Mouse (Mus musculus): ENCODE data around the gene Tprg.

Tprg gene

GRCm38 (mm10) chr16:25325631-25326238 is 39.1 kb downstream of the Tprg start:
- DNase-seq (ENCODE audit: extremely low read depth, low read depth), result no peak

DNA sequence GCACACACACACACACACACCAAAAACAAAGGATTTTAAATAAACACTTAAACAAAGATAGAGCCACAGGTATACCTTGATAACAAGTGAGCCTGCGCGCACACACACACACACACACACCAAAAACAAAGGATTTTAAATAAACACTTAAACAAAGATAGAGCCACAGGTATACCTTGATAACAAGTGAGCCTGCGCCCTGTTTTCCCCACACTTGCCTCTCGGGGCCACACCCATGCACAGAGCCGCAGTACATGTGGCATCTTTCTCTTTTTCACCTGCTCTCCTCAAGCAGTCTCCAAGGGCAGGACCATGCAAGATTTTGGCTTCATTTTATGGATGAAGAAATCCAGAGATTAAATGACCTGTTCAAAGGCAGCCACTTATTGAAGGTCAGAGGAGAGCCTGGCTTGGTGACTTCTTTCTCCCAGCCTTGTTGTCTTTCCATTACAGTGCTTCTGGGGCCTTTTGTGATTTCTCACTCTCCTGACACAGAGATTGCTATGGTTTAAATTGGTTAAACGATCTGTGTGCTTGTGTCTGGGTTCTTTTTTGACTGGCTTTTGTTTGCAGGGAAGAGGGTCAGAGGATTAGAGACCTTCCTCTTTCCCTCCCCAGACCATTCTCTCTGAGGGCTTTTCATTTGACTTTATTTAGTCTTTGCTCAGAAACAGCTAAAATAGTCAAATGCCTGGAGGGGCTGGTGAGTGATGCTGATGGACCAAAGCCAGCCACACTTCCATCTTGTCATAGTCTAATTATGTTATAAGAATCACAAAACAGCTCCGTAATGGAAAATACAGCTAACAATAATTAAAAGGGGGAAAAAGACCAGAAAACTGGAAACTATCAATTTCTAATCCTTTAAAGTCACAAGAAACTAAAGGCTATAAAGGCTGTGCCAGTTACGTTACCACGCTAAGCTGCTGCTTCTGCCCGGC is 46.9 kb downstream of the Tprg start:
- DNase-seq (ENCODE audit: extremely low read depth, low read depth), result no peak

DNA sequence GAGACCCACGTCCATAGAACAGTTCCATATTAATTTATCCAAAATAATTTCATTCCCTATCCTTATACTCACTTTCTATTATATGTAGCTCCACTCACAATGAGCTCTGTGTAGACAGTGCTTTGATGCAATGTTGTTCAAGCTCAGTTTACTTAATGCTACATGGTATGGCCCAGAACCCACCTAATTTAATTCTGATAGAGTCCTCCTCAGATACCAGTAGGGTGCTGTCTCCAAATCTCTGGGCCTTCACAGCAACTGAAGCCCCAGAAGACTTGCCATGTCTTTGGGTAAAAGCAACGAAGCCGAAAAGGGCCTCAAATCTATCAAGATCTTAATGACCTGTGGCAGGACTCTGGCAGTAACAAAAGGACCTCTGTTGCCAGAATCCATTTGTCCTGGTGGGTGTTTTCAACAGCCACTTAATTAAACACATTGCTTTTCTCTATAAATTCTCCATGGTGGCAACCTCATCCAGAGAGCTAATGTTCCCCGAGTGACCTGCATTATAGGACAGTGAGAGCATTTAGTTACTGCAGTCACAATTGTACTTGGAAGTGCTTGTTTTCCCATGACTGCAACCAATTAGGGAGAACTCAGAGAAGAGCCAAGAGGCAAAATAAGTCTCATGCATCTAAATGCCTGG is 48.6 kb downstream of the Tprg start:
- DNase-seq (ENCODE audit: extremely low read depth, low read depth), result no peak

- DNase-seq (ENCODE audit: extremely low read depth, low read depth), result no peak
Observed at GRCm38 (mm10) chr16:25349626-25350025, 63.0 kb downstream of the Tprg start.

GRCm38 (mm10) chr16:25367834-25368233 is 81.2 kb downstream of the Tprg start:
- no peak for DNase-seq (ENCODE audit: extremely low read depth, low read depth)

GRCm38 (mm10) chr16:25369984-25370412 is 83.4 kb downstream of the Tprg start:
- DNase-seq (ENCODE audit: extremely low read depth, low read depth), result no peak

GRCm38 (mm10) chr16:25374121-25374520 is 87.5 kb downstream of the Tprg start:
- no peak for DNase-seq (ENCODE audit: extremely low read depth, low read depth)

GRCm38 (mm10) chr16:25374775-25375174 is 88.2 kb downstream of the Tprg start:
- DNase-seq (ENCODE audit: extremely low read depth, low read depth), result no peak

- DNase-seq (ENCODE audit: extremely low read depth, low read depth), result no peak
Observed at GRCm38 (mm10) chr16:25376720-25377373, 90.2 kb downstream of the Tprg start.

- no peak for DNase-seq (ENCODE audit: extremely low read depth, low read depth)
Observed at GRCm38 (mm10) chr16:25377695-25378094, 91.1 kb downstream of the Tprg start.

DNA sequence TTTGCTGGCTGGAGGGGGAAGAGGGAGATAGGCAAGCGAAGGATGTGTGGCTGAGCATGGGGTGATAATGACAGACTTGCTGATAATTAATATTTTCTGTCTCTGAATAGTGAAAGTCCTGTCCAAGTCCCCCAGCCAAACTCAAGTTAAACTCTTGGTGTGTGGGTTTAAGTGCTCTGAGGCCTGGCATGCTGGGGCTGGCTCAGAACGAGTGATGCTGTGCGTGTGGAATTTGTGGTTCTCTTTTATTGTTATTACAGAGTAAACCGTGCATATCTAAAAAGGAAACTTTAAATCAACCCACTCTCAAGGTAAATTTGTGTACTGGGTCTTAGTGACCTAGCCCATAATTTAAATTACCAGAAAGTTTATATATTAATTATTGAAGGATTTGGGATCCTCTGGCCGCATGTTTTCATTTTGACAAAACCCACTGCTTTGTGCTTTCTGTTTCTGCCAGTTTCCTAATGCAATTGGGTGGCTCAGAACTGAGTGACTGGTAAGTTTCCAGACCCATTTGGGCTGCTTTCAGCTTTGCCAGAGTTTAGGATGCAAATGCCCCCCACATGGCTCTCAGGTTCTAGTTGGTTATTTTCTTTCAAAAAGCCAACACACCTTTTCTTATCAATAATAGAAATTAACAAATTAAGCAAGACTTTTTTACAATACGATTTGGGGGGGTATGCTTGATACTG is 99.0 kb downstream of the Tprg start:
- DNase-seq (ENCODE audit: extremely low read depth, low read depth), result no peak

DNA sequence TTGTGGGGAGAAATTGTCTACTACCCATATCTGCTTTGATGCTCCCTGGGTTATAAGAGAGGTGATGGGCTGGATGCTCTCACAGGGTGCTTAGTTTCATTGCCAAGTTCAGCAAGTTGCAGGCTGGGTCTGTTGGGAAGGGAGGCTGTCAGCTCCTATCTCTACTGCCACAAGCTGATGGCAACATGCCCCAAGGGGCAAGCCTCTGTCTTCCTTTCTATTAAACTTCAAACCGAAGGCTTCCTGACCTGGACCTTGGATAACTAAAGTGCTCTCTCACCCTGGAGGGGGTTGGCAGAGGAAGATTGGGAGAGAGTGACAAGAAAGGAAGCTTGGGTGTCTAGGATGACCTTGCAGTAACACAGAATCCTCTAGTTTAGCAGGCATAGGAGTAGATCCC is 108.1 kb downstream of the Tprg start:
- DNase-seq (ENCODE audit: extremely low read depth, low read depth), result no peak

- DNase-seq (ENCODE audit: extremely low read depth, low read depth), result no peak
Observed at GRCm38 (mm10) chr16:25404156-25404555, 117.5 kb downstream of the Tprg start.

- no peak for DNase-seq (ENCODE audit: extremely low read depth, low read depth)
Observed at GRCm38 (mm10) chr16:25407204-25407886, 120.7 kb downstream of the Tprg start.

DNA sequence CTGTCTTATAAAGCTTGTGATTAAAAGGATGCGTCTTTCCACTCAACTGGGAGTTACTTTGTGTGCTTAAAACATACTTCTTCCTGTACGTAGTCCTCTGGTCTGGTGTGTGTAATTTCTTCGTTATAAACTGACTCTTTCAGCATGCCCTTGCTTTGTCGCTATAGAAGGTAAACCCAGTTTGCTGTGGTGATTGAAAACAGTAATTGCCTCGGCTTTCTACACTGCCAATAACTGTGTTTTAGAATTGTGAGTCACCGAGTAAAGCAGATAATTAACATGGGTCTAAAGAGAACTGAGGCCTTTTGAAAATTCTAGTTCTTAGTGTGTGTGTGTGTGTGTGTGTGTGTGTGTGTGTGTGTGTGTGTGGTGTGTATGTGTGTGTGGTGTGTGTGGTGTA is 121.4 kb downstream of the Tprg start:
- no peak for DNase-seq (ENCODE audit: extremely low read depth, low read depth)

DNA sequence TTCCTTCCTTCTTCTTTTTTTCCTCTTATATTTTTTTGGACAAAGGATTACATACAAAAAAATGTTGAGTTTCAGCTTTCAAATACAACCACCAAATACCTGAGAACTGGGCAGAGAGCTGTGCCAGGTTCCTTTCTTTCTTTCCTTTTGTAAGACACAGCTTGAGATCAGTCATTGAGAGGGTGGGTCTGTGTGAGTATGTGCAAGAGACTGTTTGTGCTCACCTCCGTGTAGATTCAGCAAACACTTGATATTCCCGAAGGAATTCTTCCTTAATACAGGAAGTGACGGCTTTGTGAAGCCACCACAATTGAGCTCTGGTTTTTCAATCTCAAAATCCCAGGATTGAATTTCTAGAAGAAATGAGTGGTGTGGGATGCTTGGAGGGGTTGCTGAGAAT is 124.7 kb downstream of the Tprg start:
- no peak for DNase-seq (ENCODE audit: extremely low read depth, low read depth)

GRCm38 (mm10) chr16:25413885-25414284 is 127.3 kb downstream of the Tprg start:
- DNase-seq (ENCODE audit: extremely low read depth, low read depth), result no peak

DNA sequence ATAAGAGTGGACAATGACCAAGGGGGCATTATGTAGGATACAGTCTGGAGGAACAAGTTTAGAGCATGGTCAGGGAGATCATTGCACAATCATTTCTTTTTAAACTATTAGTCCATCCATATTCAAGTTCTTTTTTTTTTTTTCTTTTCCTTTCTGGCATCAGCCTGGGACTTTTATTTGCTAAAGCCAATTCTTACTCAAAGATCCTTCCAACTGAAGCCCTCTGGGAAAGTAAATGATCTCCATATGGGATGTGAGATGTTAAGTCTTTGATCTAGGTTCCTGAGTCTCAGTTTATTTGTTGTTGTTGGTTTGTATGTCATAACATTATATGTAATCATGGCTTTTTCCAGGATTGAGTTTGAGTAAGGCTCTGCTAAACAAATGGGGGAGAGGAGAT is 128.6 kb downstream of the Tprg start:
- DNase-seq (ENCODE audit: extremely low read depth, low read depth), result no peak

DNA sequence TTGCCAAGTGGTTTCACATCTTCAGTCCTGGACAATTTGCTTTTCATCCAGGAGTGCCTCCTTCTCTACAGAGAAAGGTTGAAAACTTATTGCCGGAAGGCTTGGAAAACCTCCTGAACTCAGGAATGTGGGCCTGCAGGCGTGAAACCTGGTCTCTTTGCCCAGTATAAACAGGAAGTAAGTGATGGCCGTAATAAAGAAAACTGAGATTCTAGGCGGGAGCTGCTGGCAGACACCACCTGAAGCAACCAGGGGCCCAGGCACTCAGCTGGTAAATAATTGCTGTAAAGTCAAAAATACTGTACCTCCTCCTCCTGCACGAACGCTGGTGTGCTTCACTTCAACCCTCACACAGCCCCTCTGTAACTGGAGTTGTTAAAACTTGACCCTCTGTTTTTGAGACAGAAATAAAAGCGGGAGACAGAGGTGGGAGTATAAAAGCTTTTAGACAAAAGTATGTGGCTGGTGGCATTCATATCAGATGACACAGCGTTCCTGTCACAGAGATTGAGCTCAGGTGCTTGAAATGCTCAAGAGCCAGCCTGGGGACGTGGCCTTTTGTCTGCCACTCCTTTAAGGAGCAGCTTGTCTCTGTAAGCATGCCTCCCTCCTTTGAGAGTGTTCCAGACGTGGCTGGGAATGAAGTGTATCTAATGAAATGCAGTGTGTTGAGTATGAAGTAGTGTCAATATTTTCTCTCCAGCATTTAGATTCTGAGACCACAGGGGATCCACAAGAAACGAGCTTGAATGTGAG is 131.4 kb downstream of the Tprg start:
- no peak for DNase-seq (ENCODE audit: extremely low read depth, low read depth)

DNA sequence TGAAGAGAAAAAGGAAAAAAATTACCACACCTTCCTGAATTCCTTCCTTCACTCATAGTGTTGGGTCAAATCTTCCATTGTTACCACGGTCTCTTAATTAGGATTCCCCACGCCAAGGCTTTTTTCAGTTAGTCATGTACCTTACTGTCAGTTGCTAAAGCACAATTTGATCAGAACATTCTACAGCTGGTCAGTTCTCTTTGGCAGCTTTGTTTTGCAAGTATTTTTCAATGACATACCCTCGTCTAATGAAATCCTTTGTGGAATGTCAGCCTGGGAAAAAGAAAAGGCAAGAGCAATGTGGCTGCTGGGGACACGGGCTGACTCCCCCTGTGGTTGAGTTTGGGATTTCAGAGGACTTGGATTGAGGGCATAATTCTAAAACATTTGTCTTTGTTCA is 136.4 kb downstream of the Tprg start:
- DNase-seq (ENCODE audit: extremely low read depth, low read depth), result no peak
